9 mouse cellular contexts compared by ENCODE assay signal in the genomic region with DNA sequence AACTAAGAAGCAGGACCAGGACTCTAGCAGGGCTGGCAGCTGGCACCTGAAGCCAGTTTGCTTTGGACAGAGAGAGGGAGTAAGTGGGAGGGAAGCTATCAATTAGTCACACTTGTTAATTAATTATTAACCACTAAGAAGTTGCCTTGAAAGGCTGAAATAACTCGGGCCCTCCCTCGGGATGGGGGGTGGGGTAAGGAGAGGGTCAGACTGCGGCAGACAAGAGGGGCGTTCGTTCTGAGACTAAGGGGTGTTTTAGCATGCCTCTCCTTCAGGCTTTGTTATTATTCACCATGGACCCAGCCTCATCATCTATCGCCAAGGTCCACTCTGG. TPM values are rescaled to one million over a fixed set of nuclear protein-coding genes. Genes with fewer than 3 reads are reported as not detected.
A peak's percentile ranks its signal among the peaks of the same experiment; 100 is the strongest.
DNase-seq lines count a peak whose midpoint lies in the region; ATAC-seq and TF ChIP-seq lines count a peak whose summit lies in the region.
"Had no signal": no experiment of that assay in that cellular context is flagged by ENCODE, and none has a peak within 500 bp of the region (broad histone marks: within the 10 kb centered on the region; RNA-seq: fewer than 3 reads in every experiment).

No protein-coding gene starts in this region.

- peak; percentile 82 for DNase-seq in liver, adult 2 months (ENCODE audit: extremely low read depth, low read depth, low spot score)
- no peak for DNase-seq in liver
- no peak for DNase-seq in urinary bladder, adult 2 months (ENCODE audit: low spot score)
- no peak for DNase-seq in spleen, postnatal 36 days (ENCODE audit: low spot score in 2 of 2)
- no peak for DNase-seq in heart, adult 9 months (ENCODE audit: low spot score in 2 of 2)

- TF ChIP-seq CTCF in liver, adult 2 months (IDR thresholded peaks at IDR 0.05; ENCODE audit: low read depth, low read length): no peak
- TF ChIP-seq CTCF in small intestine, adult 2 months (IDR thresholded peaks at IDR 0.05; ENCODE audit: extremely low read depth, insufficient read length, insufficient replicate concordance, low read depth, low read length): no peak

- 0 out of 2 replicates have a peak, but pooled peaks cover 2% of the 10 kb centered on the region for H3K27me3 ChIP-seq in liver, adult 2 months (ENCODE audit: control insufficient read depth, insufficient read depth, low read length)
- no peaks in the 10 kb centered on the region for H3K27me3 ChIP-seq in forebrain, embryonic 13.5 days
- H3K27me3 ChIP-seq in limb, embryonic 12.5 days: no peaks in the 10 kb centered on the region
- no peaks in the 10 kb centered on the region; the same call in 1 of the 2 replicates for H3K27me3 ChIP-seq in small intestine, adult 2 months (ENCODE audit: control insufficient read depth, insufficient read depth, low read length)

- peaks cover 9% of the 10 kb centered on the region for H3K4me1 ChIP-seq in liver, adult 2 months (ENCODE audit: control insufficient read depth, insufficient read depth, low read length)
- peaks cover 62% of the 10 kb centered on the region for H3K4me1 ChIP-seq in forebrain, embryonic 13.5 days
- peaks cover 51% of the 10 kb centered on the region for H3K4me1 ChIP-seq in limb, embryonic 12.5 days (replicated peaks)
- H3K4me1 ChIP-seq in small intestine, adult 2 months (ENCODE audit: control insufficient read depth, insufficient read depth, insufficient read length, low read length): peaks cover 28% of the 10 kb centered on the region

- no peaks in the 10 kb centered on the region for H3K36me3 ChIP-seq in liver, adult 2 months (ENCODE audit: control insufficient read depth, insufficient read depth, low read length)
- H3K36me3 ChIP-seq in forebrain, embryonic 13.5 days (ENCODE audit: poor library complexity, severe bottlenecking): peaks cover 36% of the 10 kb centered on the region
- H3K36me3 ChIP-seq in limb, embryonic 12.5 days: peaks cover 36% of the 10 kb centered on the region
- peaks cover 31% of the 10 kb centered on the region for H3K36me3 ChIP-seq in small intestine, adult 2 months (ENCODE audit: control insufficient read depth, insufficient read depth, low read length)

- H3K4me2 ChIP-seq in forebrain, embryonic 13.5 days: peak overlapping the region; percentile 74; the same call in 1 of the 2 replicates
- peak overlapping the region; percentile 84; the same call in 1 of the 2 replicates for H3K4me2 ChIP-seq in limb, embryonic 12.5 days

- no peaks in the 10 kb centered on the region for H3K9me3 ChIP-seq in forebrain, embryonic 13.5 days (replicated peaks)
- H3K9me3 ChIP-seq in limb, embryonic 12.5 days: no peaks in the 10 kb centered on the region

- WGBS in liver, adult 2 months: 28% methylated on average over 6 of the region's 6 CpGs
- 10% methylated on average over 6 of the region's 6 CpGs for WGBS in forebrain, embryonic 13.5 days
- WGBS in limb, embryonic 12.5 days: 33% methylated on average over 6 of the region's 6 CpGs
- 20% methylated on average over 6 of the region's 6 CpGs for WGBS in small intestine, adult 2 months

- H3K9ac ChIP-seq in liver, adult 2 months (ENCODE audit: low read depth, low read length): no peak overlapping the region
- 0 out of 2 replicates have a peak overlapping the region, but pooled peaks have one; percentile 28 for H3K9ac ChIP-seq in forebrain, embryonic 13.5 days
- H3K9ac ChIP-seq in limb, embryonic 12.5 days (replicated peaks): no peak overlapping the region

- no peak for TF ChIP-seq POLR2A in liver, adult 2 months (IDR thresholded peaks at IDR 0.05; ENCODE audit: extremely low read depth, insufficient read depth, low read length)
- peak; percentile 54; the same call in 1 of the 2 replicates for TF ChIP-seq POLR2A in small intestine, adult 2 months (IDR thresholded peaks at IDR 0.05; ENCODE audit: low read depth, low read length)

- ATAC-seq in forebrain, embryonic 13.5 days: no peak
- no peak for ATAC-seq in limb, embryonic 12.5 days (ENCODE audit: insufficient number of reproducible peaks, insufficient read depth, low FRiP score, low TSS enrichment, low read depth)

- no peak overlapping the region for H3K4me3 ChIP-seq in liver, adult 2 months (ENCODE audit: insufficient read depth, low read depth, low read length)
- no peak overlapping the region for H3K4me3 ChIP-seq in forebrain, embryonic 13.5 days
- no peak overlapping the region for H3K4me3 ChIP-seq in limb, embryonic 12.5 days (replicated peaks)
- peak overlapping the region; percentile 80 for H3K4me3 ChIP-seq in small intestine, adult 2 months (ENCODE audit: low read depth, low read length)

- peak overlapping the region; percentile 66 for H3K27ac ChIP-seq in liver, adult 2 months (replicated peaks; ENCODE audit: insufficient read depth, low read depth, low read length)
- H3K27ac ChIP-seq in forebrain, embryonic 13.5 days: no peak overlapping the region
- peak overlapping the region; percentile 12; the same call in 1 of the 2 replicates for H3K27ac ChIP-seq in limb, embryonic 12.5 days
- H3K27ac ChIP-seq in small intestine, adult 2 months (ENCODE audit: insufficient read depth, low read depth, low read length): peak overlapping the region; percentile 94

- no peaks in the 10 kb centered on the region for H3K79me2 ChIP-seq in liver, adult 2 months (ENCODE audit: control insufficient read depth, insufficient read depth, low read length)

RNA-seq across cellular contexts. Expression of a gene that starts 5.1 kb away (rescaled TPM):
- 0.07 TPM in 1 of 2 replicates, not detected in the other for total RNA-seq in liver, adult 2 months (2014; rRNA removed)
- polyA plus RNA-seq in liver, adult 2 months (2012; rRNA removed): 0.07 and 0.10 TPM in 2 replicates
- 8.3 and 10.0 TPM in 2 replicates for polyA plus RNA-seq in forebrain, embryonic 13.5 days (2015; fragmentation: Nextera tagmentation; extraction: Ambion mirVana)
- polyA plus RNA-seq in limb, embryonic 12.5 days (2016; fragmentation: Nextera tagmentation; extraction: Ambion mirVana): 25.4 and 28.4 TPM in 2 replicates
- polyA plus RNA-seq in small intestine, adult 2 months (2012; rRNA removed): 35.2 and 55.9 TPM in 2 replicates
- 22.4 and 24.3 TPM in 2 replicates for polyA plus RNA-seq in urinary bladder, adult 2 months (2012; rRNA removed)

RNA-seq across cellular contexts. Expression of a gene that starts 16.4 kb away (rescaled TPM):
- not detected in 2 replicates for total RNA-seq in liver, adult 2 months (2014; rRNA removed)
- polyA plus RNA-seq in liver, adult 2 months (2012; rRNA removed): not detected in 2 replicates
- polyA plus RNA-seq in forebrain, embryonic 13.5 days (2015; fragmentation: Nextera tagmentation; extraction: Ambion mirVana): 0.20 TPM in 1 of 2 replicates, not detected in the other
- 0.23 and 0.40 TPM in 2 replicates for polyA plus RNA-seq in limb, embryonic 12.5 days (2016; fragmentation: Nextera tagmentation; extraction: Ambion mirVana)
- polyA plus RNA-seq in small intestine, adult 2 months (2012; rRNA removed): 1.1 and 2.2 TPM in 2 replicates
- 2.0 and 3.1 TPM in 2 replicates for polyA plus RNA-seq in urinary bladder, adult 2 months (2012; rRNA removed)

RNA-seq across cellular contexts. Expression of a gene that starts 31.7 kb away (rescaled TPM):
- total RNA-seq in liver, adult 2 months (2014; rRNA removed): not detected in 2 replicates
- 0.16 and 0.32 TPM in 2 replicates for polyA plus RNA-seq in liver, adult 2 months (2012; rRNA removed)
- polyA plus RNA-seq in forebrain, embryonic 13.5 days (2015; fragmentation: Nextera tagmentation; extraction: Ambion mirVana): not detected in 2 replicates
- polyA plus RNA-seq in limb, embryonic 12.5 days (2016; fragmentation: Nextera tagmentation; extraction: Ambion mirVana): not detected in 2 replicates
- 0.36 and 0.55 TPM in 2 replicates for polyA plus RNA-seq in small intestine, adult 2 months (2012; rRNA removed)
- 0.06 and 0.10 TPM in 2 replicates for polyA plus RNA-seq in urinary bladder, adult 2 months (2012; rRNA removed)
- total RNA-seq: ES-E14 had no signal
